Mouse (Mus musculus): ENCODE measurements around the gene Rhbdf2.
A peak's percentile ranks its signal among the peaks of the same experiment; 100 is the strongest.
"Not testable (repeated sequence)": the region's sequence is repeated elsewhere in the genome, so short reads cannot be mapped to it uniquely, and the experiment has no call there.

The Rhbdf2 gene

GRCm38 (mm10) chr11:116619561-116619960 is 7.3 kb downstream of the Rhbdf2 start:
- DNase-seq (ENCODE audit: low spot score), result peak; percentile 17

GRCm38 (mm10) chr11:116619156-116619555 is 7.7 kb downstream of the Rhbdf2 start:
- DNase-seq (ENCODE audit: low spot score), result no peak

- no peak for DNase-seq (ENCODE audit: low spot score)
Measured at GRCm38 (mm10) chr11:116618666-116619065, 8.2 kb downstream of the Rhbdf2 start.

- DNase-seq (ENCODE audit: low spot score), result peak; percentile 89
Measured at GRCm38 (mm10) chr11:116617641-116618040, 9.2 kb downstream of the Rhbdf2 start.

GRCm38 (mm10) chr11:116616438-116617118 is 10.2 kb downstream of the Rhbdf2 start:
- DNase-seq (ENCODE audit: low spot score), result peak; percentile 22

GRCm38 (mm10) chr11:116615735-116616437 is 10.9 kb downstream of the Rhbdf2 start:
- peak; percentile 48 for DNase-seq (ENCODE audit: low spot score)

- no peak for DNase-seq (ENCODE audit: low spot score)
Measured at GRCm38 (mm10) chr11:116613234-116613633, 13.6 kb downstream of the Rhbdf2 start.

- DNase-seq (ENCODE audit: low spot score), result no peak
Measured at GRCm38 (mm10) chr11:116612554-116612953, 14.3 kb downstream of the Rhbdf2 start.

- no peak for DNase-seq (ENCODE audit: low spot score)
Measured at GRCm38 (mm10) chr11:116611883-116612282, 14.9 kb downstream of the Rhbdf2 start.

- not testable (repeated sequence) for DNase-seq (ENCODE audit: low spot score)
Measured at GRCm38 (mm10) chr11:116611168-116611567, 15.7 kb downstream of the Rhbdf2 start.

GRCm38 (mm10) chr11:116609965-116610630 is 16.7 kb downstream of the Rhbdf2 start:
- no peak for DNase-seq (ENCODE audit: low spot score)

GRCm38 (mm10) chr11:116607717-116608116 is 19.1 kb downstream of the Rhbdf2 start:
- DNase-seq (ENCODE audit: low spot score), result no peak

GRCm38 (mm10) chr11:116604097-116604496 is 22.7 kb downstream of the Rhbdf2 start:
- no peak for DNase-seq (ENCODE audit: low spot score)

- no peak for DNase-seq (ENCODE audit: low spot score)
Measured at GRCm38 (mm10) chr11:116603339-116603738, 23.5 kb downstream of the Rhbdf2 start.

- no peak for DNase-seq (ENCODE audit: low spot score)
Measured at GRCm38 (mm10) chr11:116602043-116602442, 24.8 kb downstream of the Rhbdf2 start.

GRCm38 (mm10) chr11:116601166-116601565 is 25.7 kb downstream of the Rhbdf2 start:
- no peak for DNase-seq (ENCODE audit: low spot score)

GRCm38 (mm10) chr11:116599230-116599629 is 27.6 kb downstream of the Rhbdf2 start:
- no peak for DNase-seq (ENCODE audit: low spot score)

GRCm38 (mm10) chr11:116598193-116598592 is 28.6 kb downstream of the Rhbdf2 start:
- DNase-seq (ENCODE audit: low spot score), result no peak

GRCm38 (mm10) chr11:116596766-116597165 is 30.1 kb downstream of the Rhbdf2 start:
- DNase-seq (ENCODE audit: low spot score), result no peak

- DNase-seq (ENCODE audit: low spot score), result no peak
Measured at GRCm38 (mm10) chr11:116593345-116593744, 33.5 kb downstream of the Rhbdf2 start.

- peak; percentile 93 for DNase-seq (ENCODE audit: low spot score)
Measured at GRCm38 (mm10) chr11:116592428-116592827, 34.4 kb downstream of the Rhbdf2 start.

- no peak for DNase-seq (ENCODE audit: low spot score)
Measured at GRCm38 (mm10) chr11:116591621-116592020, 35.2 kb downstream of the Rhbdf2 start.

- no peak for DNase-seq (ENCODE audit: low spot score)
Measured at GRCm38 (mm10) chr11:116589574-116589973, 37.2 kb downstream of the Rhbdf2 start.

Data from adipocyte (in vitro differentiated cells).